In genomic region chr2:12380233-12380632, GRCm38 (mm10) we compare ENCODE assay signal across 19 mouse cellular contexts. TPM values are rescaled to one million over a fixed set of nuclear protein-coding genes. Genes with fewer than 3 reads are reported as not detected.
DNase-seq lines count a peak whose midpoint lies in the region; ATAC-seq lines count a peak whose summit lies in the region.
"Had no signal": no experiment of that assay in that cellular context is flagged by ENCODE, and none has a peak within 500 bp of the region (broad histone marks: within the 10 kb centered on the region; RNA-seq: fewer than 3 reads in every experiment).

No protein-coding gene starts in this region.

- peaks cover 10% of the 10 kb centered on the region for H3K36me3 ChIP-seq in hindbrain, embryonic 10.5 days
- H3K36me3 ChIP-seq in hindbrain, embryonic 12.5 days, result 0 out of 2 replicates have a peak, but pooled peaks cover 2% of the 10 kb centered on the region
- peaks cover 11% of the 10 kb centered on the region for H3K36me3 ChIP-seq in embryonic facial prominence, embryonic 10.5 days (replicated peaks)
- peaks cover 8% of the 10 kb centered on the region for H3K36me3 ChIP-seq in midbrain, embryonic 10.5 days

- no peaks in the 10 kb centered on the region for H3K9me3 ChIP-seq in hindbrain, embryonic 10.5 days
- no peaks in the 10 kb centered on the region for H3K9me3 ChIP-seq in hindbrain, embryonic 12.5 days (replicated peaks)
- no peaks in the 10 kb centered on the region for H3K9me3 ChIP-seq in embryonic facial prominence, embryonic 10.5 days
- H3K9me3 ChIP-seq in midbrain, embryonic 10.5 days (replicated peaks), result no peaks in the 10 kb centered on the region
- H3K9me3 ChIP-seq: heart, embryonic 12.5 days; megakaryocyte, embryonic 14.5 days; neural tube, embryonic 13.5 days had no signal

- no peak overlapping the region for H3K4me2 ChIP-seq in hindbrain, embryonic 12.5 days (replicated peaks)
- H3K4me2 ChIP-seq: heart, embryonic 12.5 days; neural tube, embryonic 13.5 days had no signal

- no peak overlapping the region for H3K4me3 ChIP-seq in hindbrain, embryonic 10.5 days
- no peak overlapping the region for H3K4me3 ChIP-seq in hindbrain, embryonic 12.5 days
- no peak overlapping the region for H3K4me3 ChIP-seq in embryonic facial prominence, embryonic 10.5 days
- H3K4me3 ChIP-seq in midbrain, embryonic 10.5 days, result no peak overlapping the region
- H3K4me3 ChIP-seq: heart, embryonic 12.5 days; megakaryocyte, embryonic 14.5 days; neural tube, embryonic 13.5 days had no signal

- no peak for DNase-seq in hindbrain, embryonic 10.5 days (ENCODE audit: low spot score)
- DNase-seq in embryonic facial prominence, embryonic 10.5 days (ENCODE audit: low spot score), result no peak
- peak; percentile 18 for DNase-seq in large intestine, adult 2 months (ENCODE audit: low read depth, low spot score)
- peak; percentile 9 for DNase-seq in lung, postnatal 25 days (ENCODE audit: low spot score)
- DNase-seq in gastrocnemius, adult 18-20 months (ENCODE audit: low spot score), result no peak
- DNase-seq in midbrain, embryonic 10.5 days (ENCODE audit: low spot score), result no peak
- DNase-seq: adrenal gland, adult 2 months; B cell, adult 2 months; cerebellum, adult 11-12 months; gastrocnemius, postnatal 14 days; kidney, postnatal 36 days had no signal

- WGBS in hindbrain, embryonic 10.5 days, result 73% methylated on average over 2 of the region's 2 CpGs
- WGBS in hindbrain, embryonic 12.5 days, result 43% methylated on average over 2 of the region's 2 CpGs
- 52% methylated on average over 2 of the region's 2 CpGs for WGBS in embryonic facial prominence, embryonic 10.5 days
- WGBS in large intestine, adult 2 months, result 17% methylated on average over 2 of the region's 2 CpGs
- WGBS in midbrain, embryonic 10.5 days, result 87% methylated on average over 2 of the region's 2 CpGs

- H3K27me3 ChIP-seq in hindbrain, embryonic 10.5 days (ENCODE audit: insufficient read depth, poor library complexity, severe bottlenecking), result no peaks in the 10 kb centered on the region
- no peaks in the 10 kb centered on the region for H3K27me3 ChIP-seq in hindbrain, embryonic 12.5 days
- H3K27me3 ChIP-seq in embryonic facial prominence, embryonic 10.5 days (replicated peaks; ENCODE audit: low read depth, poor library complexity, severe bottlenecking), result no peaks in the 10 kb centered on the region
- H3K27me3 ChIP-seq in midbrain, embryonic 10.5 days (ENCODE audit: low read depth, poor library complexity, severe bottlenecking), result no peaks in the 10 kb centered on the region
- H3K27me3 ChIP-seq: heart, embryonic 12.5 days; megakaryocyte, embryonic 14.5 days; neural tube, embryonic 13.5 days had no signal

- H3K4me1 ChIP-seq in hindbrain, embryonic 10.5 days (replicated peaks), result no peaks in the 10 kb centered on the region
- H3K4me1 ChIP-seq in hindbrain, embryonic 12.5 days, result no peaks in the 10 kb centered on the region
- peaks cover 8% of the 10 kb centered on the region; the same call in 1 of the 2 replicates for H3K4me1 ChIP-seq in embryonic facial prominence, embryonic 10.5 days
- no peaks in the 10 kb centered on the region for H3K4me1 ChIP-seq in midbrain, embryonic 10.5 days

- ATAC-seq in hindbrain, embryonic 12.5 days (ENCODE audit: low FRiP score), result no peak
- no peak for ATAC-seq in granulocyte monocyte progenitor cell, adult 5-6 weeks (replicated peaks; ENCODE audit: poor library complexity, severe bottlenecking)
- ATAC-seq: forebrain, embryonic 16.5 days; inflammation-experienced regulatory T-cells, adult 6 months had no signal

- no peak overlapping the region for H3K9ac ChIP-seq in hindbrain, embryonic 12.5 days
- H3K9ac ChIP-seq: heart, embryonic 12.5 days; liver, embryonic 14.5 days; neural tube, embryonic 13.5 days had no signal

- H3K27ac ChIP-seq in hindbrain, embryonic 10.5 days, result peak overlapping the region; percentile 53; the same call in 1 of the 2 replicates
- H3K27ac ChIP-seq in hindbrain, embryonic 12.5 days, result no peak overlapping the region
- peak overlapping the region; percentile 35 for H3K27ac ChIP-seq in embryonic facial prominence, embryonic 10.5 days (replicated peaks)
- H3K27ac ChIP-seq in midbrain, embryonic 10.5 days (replicated peaks), result no peak overlapping the region
- H3K27ac ChIP-seq: liver, embryonic 14.5 days; neural tube, embryonic 13.5 days had no signal

RNA-seq across cellular contexts. Expression of gene Mindy3, which starts 39.0 kb away (rescaled TPM):
- 40.8 and 41.0 TPM in 2 replicates for polyA plus RNA-seq in hindbrain, embryonic 10.5 days (2016; fragmentation: Nextera tagmentation; extraction: Ambion mirVana)
- polyA plus RNA-seq in hindbrain, embryonic 12.5 days (2016; fragmentation: Nextera tagmentation; extraction: Ambion mirVana), result 43.9 and 44.8 TPM in 2 replicates
- polyA plus RNA-seq in embryonic facial prominence, embryonic 10.5 days (2016; fragmentation: Nextera tagmentation; extraction: Ambion mirVana), result 27.9 and 28.2 TPM in 2 replicates
- 24.4 and 58.2 TPM in 2 replicates for polyA plus RNA-seq in large intestine, adult 2 months (2012; rRNA removed)
- total RNA-seq in gastrocnemius, adult 18-20 months (2021), result 10 to 100 TPM in 1 of 2 experiments, 1 to 10 TPM in 1; 9.0 to 10.9 TPM
- total RNA-seq in granulocyte monocyte progenitor cell, adult 5-6 weeks (2014; fragmentation: Nextera tagmentation), result 52.3 and 59.0 TPM in 2 replicates
- 19.9 and 29.7 TPM in 2 replicates for total RNA-seq in granulocyte monocyte progenitor cell, adult 5-6 weeks (2017)
- 34.0 and 35.5 TPM in 2 replicates for polyA plus RNA-seq in midbrain, embryonic 10.5 days (2016; fragmentation: Nextera tagmentation; extraction: Ambion mirVana)

Comparison
In these comparisons a context has a peak if more than half of its experiments do, and no peak if none do; other contexts are left out.
1. H3K27ac ChIP-seq: peak in hindbrain, embryonic 10.5 days (single experiment) and embryonic facial prominence, embryonic 10.5 days (single experiment); none in hindbrain, embryonic 12.5 days (single experiment) and midbrain, embryonic 10.5 days (single experiment).
2. DNase-seq: peak in large intestine, adult 2 months (single experiment) and lung, postnatal 25 days (single experiment); none in hindbrain, embryonic 10.5 days (single experiment), embryonic facial prominence, embryonic 10.5 days (single experiment), gastrocnemius, adult 18-20 months (single experiment) and midbrain, embryonic 10.5 days (single experiment).